Mouse (Mus musculus) kidney, postnatal 14 days (tissue): ENCODE measurements around the gene Tsfm.
A peak's percentile ranks its signal among the peaks of the same experiment; 100 is the strongest.
"Not testable (repeated sequence)": the region's sequence is repeated elsewhere in the genome, so short reads cannot be mapped to it uniquely, and the experiment has no call there.

ENCODE experiments used
- DNase-seq: peaks from one replicate; pipeline ENCODE4 v3.0.0; 2022; ENCODE audit warnings: mixed read lengths

The Tsfm gene

GRCm38 (mm10) chr10:127030336-127031296 is at the start of gene Tsfm:
TSS of gene Tsfm (minus strand) at chr10:127030840.
- peak; percentile 94 for DNase-seq

GRCm38 (mm10) chr10:127079665-127080391 is 49.2 kb upstream of the Tsfm start:
- no peak for DNase-seq

GRCm38 (mm10) chr10:127078677-127079575 is 48.3 kb upstream of the Tsfm start:
- DNase-seq: peak; percentile 48

GRCm38 (mm10) chr10:127078001-127078676 is 47.5 kb upstream of the Tsfm start:
- DNase-seq: no peak

GRCm38 (mm10) chr10:127077515-127077914 is 46.9 kb upstream of the Tsfm start:
- no peak for DNase-seq

GRCm38 (mm10) chr10:127076082-127076481 is 45.4 kb upstream of the Tsfm start:
- DNase-seq: no peak

- no peak for DNase-seq
These were observed 45.0 kb upstream of the Tsfm start for GRCm38 (mm10) chr10:127075651-127076050.

GRCm38 (mm10) chr10:127075080-127075479 is 44.4 kb upstream of the Tsfm start, which contains the start of gene Agap2:
TSS of gene Agap2 (plus strand) at chr10:127075284.
- DNase-seq: no peak

- no peak for DNase-seq
These were observed 43.3 kb upstream of the Tsfm start for GRCm38 (mm10) chr10:127073981-127074380.

GRCm38 (mm10) chr10:127072969-127073368 is 42.3 kb upstream of the Tsfm start:
- DNase-seq: not testable (repeated sequence)

- not testable (repeated sequence) for DNase-seq
These were observed 41.6 kb upstream of the Tsfm start for GRCm38 (mm10) chr10:127072270-127072669.

- DNase-seq: no peak
These were observed 40.6 kb upstream of the Tsfm start for GRCm38 (mm10) chr10:127071203-127071602.

GRCm38 (mm10) chr10:127070190-127071121 is 39.8 kb upstream of the Tsfm start, which contains the start of gene Tspan31:
TSS of gene Tspan31 (minus strand) at chr10:127070264.
- peak; percentile 96 for DNase-seq

GRCm38 (mm10) chr10:127069281-127070189 is 38.9 kb upstream of the Tsfm start:
- DNase-seq: no peak

GRCm38 (mm10) chr10:127068360-127069038 is 37.9 kb upstream of the Tsfm start:
- DNase-seq: no peak

GRCm38 (mm10) chr10:127066519-127067018 is 35.9 kb upstream of the Tsfm start:
- DNase-seq: no peak

GRCm38 (mm10) chr10:127065981-127066380 is 35.3 kb upstream of the Tsfm start:
- no peak for DNase-seq
